Mouse (Mus musculus) neural tube, embryonic 14.5 days (tissue): ENCODE data around the gene Wdr6. TPM values are rescaled to one million over a fixed set of nuclear protein-coding genes. Genes with fewer than 3 reads are reported as not detected.
"Not testable (repeated sequence)": the region's sequence is repeated elsewhere in the genome, so short reads cannot be mapped to it uniquely, and the experiment has no call there.

Experiments
- ATAC-seq: fragments of 200-750 bp; cut with Nextera tagmentation; 2 replicates; pipeline ENCODE4 v1.8.0; 2017; ENCODE audit warnings: low read depth, mild to moderate bottlenecking, moderate TSS enrichment, moderate library complexity
- H3K27ac ChIP-seq: fragments of 300-500 bp; sonication (generic); 2 replicates; pipeline ENCODE4 v1.5.1; 2014; ENCODE audit warnings: low read depth, mild to moderate bottlenecking, control low read depth, low read length, moderate library complexity, mixed read lengths
- H3K27me3 ChIP-seq: fragments of 300-500 bp; sonication (generic); 2 replicates; pipeline ENCODE4 v1.6.1; 2014; ENCODE audit warnings: low read length; ENCODE audit not compliant: control insufficient read depth, insufficient read depth
- H3K36me3 ChIP-seq: fragments of 300-500 bp; sonication (generic); 2 replicates; pipeline ENCODE4 v1.6.1; 2014; ENCODE audit warnings: low read length, mixed read lengths; ENCODE audit not compliant: control insufficient read depth, insufficient read depth
- H3K4me1 ChIP-seq: fragments of 300-500 bp; sonication (generic); 2 replicates; pipeline ENCODE4 v1.6.1; 2014; ENCODE audit warnings: low read length; ENCODE audit not compliant: control insufficient read depth, insufficient read depth
- H3K4me2 ChIP-seq: fragments of 300-500 bp; sonication (generic); 2 replicates; pipeline ENCODE4 v1.6.1; 2014; ENCODE audit warnings: mild to moderate bottlenecking, low read depth, low read length, control low read depth
- H3K4me3 ChIP-seq: fragments of 300-500 bp; sonication (generic); 2 replicates; pipeline ENCODE4 v1.5.1; 2014; ENCODE audit warnings: low read depth, low read length, control low read depth, mixed read lengths
- H3K9ac ChIP-seq: fragments of 300-500 bp; sonication (generic); replicated peaks from 2 replicates; pipeline ENCODE4 v1.6.1; 2014; ENCODE audit warnings: low read depth, mild to moderate bottlenecking, control low read depth, low read length, mixed read lengths
- H3K9me3 ChIP-seq: fragments of 300-500 bp; sonication (generic); 2 replicates; pipeline ENCODE4 v1.6.1; 2016; ENCODE audit warnings: low read length; ENCODE audit not compliant: control insufficient read depth
- WGBS: fragments of 180-500 bp; shearing (Covaris S2); extraction: QIAGEN DNeasy Blood & Tissue Kit; methylation state at CpG from one replicate; pipeline ENCODE4 v1.1.7; 2014; 5-methylcytosine and 5-hydroxymethylcytosine counted together
- polyA plus RNA-seq: library from polyadenylated mRNA; unstranded; fragments of >200 nt; fragmentation: Nextera tagmentation; extraction: Ambion mirVana; gene quantifications from 2 replicates; pipeline ENCODE4 v1.2.1, GENCODE M21; 2014

Wdr6 gene
- 206 and 229 TPM in 2 replicates for polyA plus RNA-seq

GRCm38 (mm10) chr9:108578545-108579343 lies at the start of gene Wdr6:
Gene Wdr6, minus strand, starts transcription at chr9:108578739.
- no peaks in the 10 kb centered on the region for H3K9me3 ChIP-seq
- WGBS = 3% methylated on average over 51 of the region's 51 CpGs
- H3K4me1 ChIP-seq = peaks cover 46% of the 10 kb centered on the region

GRCm38 (mm10) chr9:108628141-108628540 lies 49.6 kb upstream of the Wdr6 start:
- no peak for ATAC-seq
- WGBS = 88% methylated on average over 4 of the region's 4 CpGs
- Histone ChIP-seq H3K4me2 (no peak overlapping the region), H3K36me3 (peaks cover 4% of the 10 kb centered on the region; the same call in 1 of the 2 replicates), H3K9ac (no peak overlapping the region), H3K9me3 (no peaks in the 10 kb centered on the region), H3K27me3 (no peaks in the 10 kb centered on the region), H3K4me1 (no peaks in the 10 kb centered on the region), H3K27ac (no peak overlapping the region), H3K4me3 (no peak overlapping the region)

More at GRCm38 (mm10) chr9:108578545-108579343, at the start of gene Wdr6:
- ATAC-seq = peak; percentile 97
- peaks cover 23% of the 10 kb centered on the region for H3K36me3 ChIP-seq
- no peaks in the 10 kb centered on the region for H3K27me3 ChIP-seq
- peak within 1 kb of the TSS; percentile 87 for H3K4me2 ChIP-seq
- peak within 1 kb of the TSS; percentile 97 for H3K9ac ChIP-seq
- peak within 1 kb of the TSS; percentile 57 for H3K4me3 ChIP-seq
- H3K27ac ChIP-seq = peak within 1 kb of the TSS; percentile 96

GRCm38 (mm10) chr9:108626498-108626897 lies 48.0 kb upstream of the Wdr6 start:
- Histone ChIP-seq H3K4me1 (no peaks in the 10 kb centered on the region), H3K4me2 (no peak overlapping the region), H3K9ac (no peak overlapping the region), H3K27me3 (no peaks in the 10 kb centered on the region), H3K9me3 (no peaks in the 10 kb centered on the region), H3K27ac (no peak overlapping the region), H3K36me3 (no peaks in the 10 kb centered on the region), H3K4me3 (no peak overlapping the region)
- no peak for ATAC-seq
- 75% methylated on average over 2 of the region's 2 CpGs for WGBS

GRCm38 (mm10) chr9:108617301-108617700 lies 38.8 kb upstream of the Wdr6 start:
- no peak overlapping the region for H3K4me3 ChIP-seq
- H3K4me1 ChIP-seq = no peaks in the 10 kb centered on the region
- no peaks in the 10 kb centered on the region for H3K9me3 ChIP-seq
- H3K9ac ChIP-seq = no peak overlapping the region
- no peak overlapping the region for H3K4me2 ChIP-seq
- peaks cover 37% of the 10 kb centered on the region for H3K36me3 ChIP-seq
- H3K27me3 ChIP-seq = no peaks in the 10 kb centered on the region
- no peak overlapping the region for H3K27ac ChIP-seq
- 94% methylated on average over 1 of the region's 1 CpGs for WGBS
- no peak for ATAC-seq

GRCm38 (mm10) chr9:108611488-108611887 lies 32.9 kb upstream of the Wdr6 start:
- no peak for ATAC-seq
- H3K27ac ChIP-seq = no peak overlapping the region
- H3K4me3 ChIP-seq = no peak overlapping the region
- H3K9ac ChIP-seq = no peak overlapping the region
- no peaks in the 10 kb centered on the region for H3K27me3 ChIP-seq
- H3K4me1 ChIP-seq = no peaks in the 10 kb centered on the region
- 98% methylated on average over 10 of the region's 10 CpGs for WGBS
- H3K9me3 ChIP-seq = no peaks in the 10 kb centered on the region
- peaks cover 82% of the 10 kb centered on the region for H3K36me3 ChIP-seq
- no peak overlapping the region for H3K4me2 ChIP-seq

GRCm38 (mm10) chr9:108608889-108609288 lies 30.4 kb upstream of the Wdr6 start:
- H3K9me3 ChIP-seq = no peaks in the 10 kb centered on the region
- H3K36me3 ChIP-seq = peaks cover 77% of the 10 kb centered on the region
- H3K4me3 ChIP-seq = no peak overlapping the region
- ATAC-seq = no peak
- H3K4me1 ChIP-seq = no peaks in the 10 kb centered on the region
- H3K27me3 ChIP-seq = no peaks in the 10 kb centered on the region
- H3K4me2 ChIP-seq = no peak overlapping the region
- H3K9ac ChIP-seq = no peak overlapping the region
- 93% methylated on average over 4 of the region's 4 CpGs for WGBS
- no peak overlapping the region for H3K27ac ChIP-seq

- H3K4me1 ChIP-seq, H3K9ac ChIP-seq, ATAC-seq, H3K9me3 ChIP-seq, H3K27me3 ChIP-seq, H3K4me3 ChIP-seq, H3K27ac ChIP-seq, H3K4me2 ChIP-seq: not testable (repeated sequence)
- WGBS = 92% methylated on average over 5 of the region's 5 CpGs
- H3K36me3 ChIP-seq = peaks cover 79% of the 10 kb centered on the region
These were observed 29.4 kb upstream of the Wdr6 start for GRCm38 (mm10) chr9:108607929-108608328.

- Histone ChIP-seq H3K9me3 (no peaks in the 10 kb centered on the region), H3K36me3 (peaks cover 26% of the 10 kb centered on the region), H3K4me1 (0 out of 2 replicates have a peak, but pooled peaks cover 3% of the 10 kb centered on the region), H3K9ac (no peak overlapping the region), H3K4me3 (no peak overlapping the region), H3K27ac (no peak overlapping the region), H3K27me3 (no peaks in the 10 kb centered on the region), H3K4me2 (no peak overlapping the region)
- ATAC-seq = no peak
- WGBS = 93% methylated on average over 4 of the region's 4 CpGs
These were observed 23.4 kb upstream of the Wdr6 start for GRCm38 (mm10) chr9:108601986-108602385.

- no peak for ATAC-seq
- H3K4me1 ChIP-seq = peaks cover 7% of the 10 kb centered on the region; the same call in 1 of the 2 replicates
- no peaks in the 10 kb centered on the region for H3K27me3 ChIP-seq
- H3K27ac ChIP-seq = no peak overlapping the region
- no peak overlapping the region for H3K4me3 ChIP-seq
- WGBS = 61% methylated on average over 2 of the region's 2 CpGs
- H3K4me2 ChIP-seq = no peak overlapping the region
- H3K36me3 ChIP-seq = peaks cover 15% of the 10 kb centered on the region
- H3K9ac ChIP-seq = no peak overlapping the region
- no peaks in the 10 kb centered on the region for H3K9me3 ChIP-seq
These were observed 21.5 kb upstream of the Wdr6 start for GRCm38 (mm10) chr9:108600011-108600410.
